ENCODE assay signal across 10 mouse cellular contexts in the genomic region with DNA sequence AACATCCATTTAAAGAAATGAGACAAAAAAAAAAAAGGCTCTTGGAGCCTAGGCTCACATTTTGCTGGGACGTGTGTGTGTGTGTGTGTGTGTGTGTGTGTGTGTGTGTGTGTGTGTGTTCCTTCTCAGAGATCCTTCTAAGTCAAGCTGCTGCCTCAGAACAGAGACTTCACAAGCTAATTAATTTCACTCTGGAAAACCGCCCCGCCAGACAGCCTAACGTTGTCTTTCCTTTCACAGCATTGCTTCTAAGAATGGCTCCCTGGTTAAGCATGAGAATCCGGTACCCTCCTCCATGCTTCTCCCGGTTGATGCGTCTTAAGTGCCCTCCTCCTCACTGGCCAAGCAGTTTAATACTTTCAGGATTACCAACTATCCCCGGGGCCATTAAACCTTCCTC.
A peak's percentile ranks its signal among the peaks of the same experiment; 100 is the strongest.
DNase-seq lines count a peak whose midpoint lies in the region; ATAC-seq and TF ChIP-seq lines count a peak whose summit lies in the region.
"Had no signal": no experiment of that assay in that cellular context is flagged by ENCODE, and none has a peak within 500 bp of the region (broad histone marks: within the 10 kb centered on the region; RNA-seq: fewer than 3 reads in every experiment).

No protein-coding gene starts in this region.

- no peaks in the 10 kb centered on the region for H3K36me3 ChIP-seq in limb, embryonic 14.5 days (ENCODE audit: control insufficient read depth, insufficient read depth, low read length)

- 7% methylated on average over 8 of the region's 8 CpGs for WGBS in limb, embryonic 14.5 days

- peak overlapping the region; percentile 45 for H3K4me2 ChIP-seq in limb, embryonic 14.5 days (replicated peaks; ENCODE audit: low read depth, low read length, severe bottlenecking)

- DNase-seq in frontal cortex, postnatal 14 days (ENCODE audit: low spot score in 2 of 2), result no peak
- peak; percentile 61 to 78 for DNase-seq in right cerebral cortex, postnatal 10 days (ENCODE audit: low spot score in 2 of 2)
- no peak for DNase-seq in right cerebral cortex, postnatal 4 days
- DNase-seq in limb, embryonic 14.5 days (ENCODE audit: low spot score), result no peak
- no peak for DNase-seq in T-cell, adult 2 months (ENCODE audit: low spot score)
- DNase-seq in spleen, adult 18-20 months, result no peak
- no peak for DNase-seq in adrenal gland, postnatal 4 days (ENCODE audit: low spot score in 2 of 2)
- DNase-seq: cerebellum, adult 2 months; right cerebral cortex, postnatal 25 days had no signal

- peaks cover 11% of the 10 kb centered on the region for H3K4me1 ChIP-seq in limb, embryonic 14.5 days (ENCODE audit: control insufficient read depth, insufficient read depth, low read length)

- H3K27me3 ChIP-seq in limb, embryonic 14.5 days (ENCODE audit: control insufficient read depth, insufficient read depth, low read length), result no peaks in the 10 kb centered on the region

- TF ChIP-seq POLR2A in limb, embryonic 14.5 days (IDR thresholded peaks at IDR 0.05; ENCODE audit: borderline replicate concordance, extremely low read depth, insufficient read depth, insufficient read length), result no peak

- no peak overlapping the region for H3K27ac ChIP-seq in limb, embryonic 14.5 days (replicated peaks; ENCODE audit: low read depth, low read length)

- peak overlapping the region; percentile 19 for H3K4me3 ChIP-seq in limb, embryonic 14.5 days (replicated peaks; ENCODE audit: low read length)

- peak; percentile 85 for ATAC-seq in frontal cortex, adult (ENCODE audit: low TSS enrichment)
- no peak for ATAC-seq in limb, embryonic 14.5 days (ENCODE audit: low FRiP score, low read depth)

- no peaks in the 10 kb centered on the region for H3K9me3 ChIP-seq in limb, embryonic 14.5 days (ENCODE audit: control insufficient read depth, low read length)

- H3K9ac ChIP-seq in limb, embryonic 14.5 days (ENCODE audit: low read depth, low read length, severe bottlenecking), result no peak overlapping the region

Comparison
In these comparisons a context has a peak if more than half of its experiments do, and no peak if none do; other contexts are left out.
1. DNase-seq: peak in right cerebral cortex, postnatal 10 days (2 of 2); none in frontal cortex, postnatal 14 days (0 of 2), right cerebral cortex, postnatal 4 days (single experiment), limb, embryonic 14.5 days (single experiment), T-cell, adult 2 months (single experiment), spleen, adult 18-20 months (0 of 2) and adrenal gland, postnatal 4 days (0 of 2).